Mouse (Mus musculus): Measurements from ENCODE around the gene Gm20708. TPM values are rescaled to one million over a fixed set of nuclear protein-coding genes. Genes with fewer than 3 reads are reported as not detected.

The Gm20708 gene
- polyA plus RNA-seq (2015; fragmentation: Illumina TruSeq; extraction: RNeasy Lipid Tissue Mini Kit (QIAGEN cat#74804); ENCODE audit: insufficient read depth, low read depth, low replicate concordance), result 2.9 TPM

DNA sequence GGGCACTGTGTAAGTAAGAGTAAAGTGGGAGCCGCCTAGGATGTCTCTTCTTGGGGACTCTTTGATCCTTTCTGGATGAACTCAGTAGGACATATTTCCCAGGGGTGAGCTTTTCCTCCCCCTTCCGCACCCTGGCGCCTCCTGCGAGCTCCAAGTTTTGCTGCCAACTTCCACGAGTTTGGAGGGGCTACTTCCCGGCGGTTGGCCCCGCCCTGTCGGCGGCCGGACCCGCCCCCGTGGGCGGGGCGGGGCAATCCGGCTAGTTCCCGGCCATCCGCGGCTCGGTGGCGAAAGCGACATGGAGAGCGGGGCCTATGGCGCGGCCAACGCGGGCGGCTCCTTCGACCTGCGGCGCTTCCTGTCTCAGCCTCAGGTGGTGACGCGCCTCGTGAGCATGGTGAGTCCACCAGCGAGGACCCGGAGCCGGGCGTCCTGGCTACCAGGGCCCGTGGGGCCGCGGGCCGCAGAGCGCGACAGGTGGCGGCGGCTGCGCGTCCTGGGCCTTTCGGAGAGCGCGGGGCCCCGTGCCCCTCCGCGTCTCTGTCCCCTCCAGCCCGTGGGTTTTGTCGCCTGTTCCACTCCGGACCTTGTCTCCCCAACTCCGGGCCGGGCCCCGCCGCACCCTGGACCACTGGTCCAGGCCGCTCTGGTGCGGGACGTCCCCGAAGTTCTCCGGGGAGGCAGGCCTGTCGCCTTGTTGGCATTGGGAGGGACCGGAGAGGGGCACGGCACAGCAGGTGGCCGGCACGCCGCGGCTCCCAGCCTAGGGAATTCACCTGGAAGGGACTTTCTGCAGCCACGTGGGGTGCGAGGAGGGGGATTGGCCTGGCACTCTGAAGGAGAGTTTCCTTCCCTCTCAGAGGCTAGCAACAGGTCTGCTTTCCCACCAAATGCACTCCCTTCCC is at the start of gene Gm20708, which contains the start of gene Syngr2:
Gene Gm20708 (plus strand): TSS at position 262 of the 905 bp plus-strand sequence.
Gene Syngr2 (plus strand): TSS at position 262 of the 905 bp plus-strand sequence.

DNA sequence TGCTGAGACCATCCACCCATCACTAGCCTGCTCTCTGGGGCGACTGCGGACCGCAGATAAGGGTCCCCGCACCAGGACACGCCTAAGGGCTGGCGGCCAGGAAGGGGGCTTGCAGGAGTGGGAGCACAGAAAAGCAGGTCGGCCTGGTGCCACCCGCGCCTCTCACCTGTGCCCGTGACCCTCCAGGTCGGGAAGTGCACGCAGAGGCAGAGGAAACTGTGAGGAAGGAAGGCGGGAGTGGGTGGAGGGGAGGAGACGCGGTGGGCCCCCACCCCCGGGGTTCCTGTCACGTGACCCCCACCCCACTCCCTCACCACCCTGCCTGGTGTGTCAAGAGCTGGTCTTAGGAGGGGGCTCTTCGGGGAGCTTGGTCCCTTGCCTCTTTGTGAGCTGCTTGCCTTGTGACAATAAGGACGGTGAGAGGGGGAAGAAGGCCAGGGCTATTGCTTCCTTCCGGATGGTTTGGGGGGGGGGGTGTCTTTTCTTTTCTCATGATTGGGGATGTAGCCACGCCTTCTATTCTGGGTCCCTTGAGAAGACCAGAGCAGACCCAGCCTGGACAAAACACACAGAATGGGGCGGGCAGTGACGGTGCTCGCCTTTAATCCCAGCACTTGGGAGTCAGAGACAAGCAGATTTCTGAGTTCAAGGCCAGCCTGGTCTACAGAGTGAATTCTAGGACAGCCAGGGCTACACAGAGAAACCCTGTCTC is 27.3 kb upstream of the Gm20708 start, which contains the start of the genes Tmc8 and Tmc6:
Gene Tmc8 (plus strand): TSS at position 84 of the 712 bp plus-strand sequence.
Gene Tmc6 (minus strand): TSS at position 206 of the 712 bp plus-strand sequence.

DNA sequence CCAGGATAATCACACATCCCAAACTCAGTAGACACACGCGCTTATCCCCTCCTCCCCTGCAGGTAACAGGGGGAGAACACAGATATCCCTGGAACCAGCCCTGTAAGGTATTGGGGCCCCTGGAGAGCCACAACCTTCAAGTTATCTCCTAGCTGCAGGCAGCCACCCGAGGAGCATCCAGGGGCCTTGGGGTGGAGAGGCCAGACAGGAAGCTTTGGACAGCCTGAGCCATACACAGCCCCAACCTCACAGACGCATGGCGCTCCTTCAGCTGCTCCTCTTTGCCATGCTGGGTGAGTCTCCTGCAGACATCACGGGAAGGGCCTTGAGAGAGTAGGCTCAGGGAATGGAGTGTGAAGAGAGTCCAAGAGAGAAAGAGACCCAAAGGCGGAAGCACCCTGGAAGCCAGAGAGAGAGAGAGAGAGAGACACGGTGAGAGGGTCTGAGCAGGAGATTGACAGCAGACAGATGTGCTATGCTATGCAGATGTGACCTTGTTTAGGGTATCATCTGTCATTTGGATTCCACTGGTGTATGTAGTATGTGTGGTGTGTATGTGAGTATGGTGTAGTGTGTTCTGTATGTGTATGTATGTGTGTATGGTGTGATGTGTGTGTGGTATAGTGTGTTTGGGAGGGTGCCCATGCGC is 11.8 kb upstream of the Gm20708 start, which contains the start of gene 6030468B19Rik:
Gene 6030468B19Rik (plus strand): TSS at position 150 of the 649 bp plus-strand sequence.

DNA sequence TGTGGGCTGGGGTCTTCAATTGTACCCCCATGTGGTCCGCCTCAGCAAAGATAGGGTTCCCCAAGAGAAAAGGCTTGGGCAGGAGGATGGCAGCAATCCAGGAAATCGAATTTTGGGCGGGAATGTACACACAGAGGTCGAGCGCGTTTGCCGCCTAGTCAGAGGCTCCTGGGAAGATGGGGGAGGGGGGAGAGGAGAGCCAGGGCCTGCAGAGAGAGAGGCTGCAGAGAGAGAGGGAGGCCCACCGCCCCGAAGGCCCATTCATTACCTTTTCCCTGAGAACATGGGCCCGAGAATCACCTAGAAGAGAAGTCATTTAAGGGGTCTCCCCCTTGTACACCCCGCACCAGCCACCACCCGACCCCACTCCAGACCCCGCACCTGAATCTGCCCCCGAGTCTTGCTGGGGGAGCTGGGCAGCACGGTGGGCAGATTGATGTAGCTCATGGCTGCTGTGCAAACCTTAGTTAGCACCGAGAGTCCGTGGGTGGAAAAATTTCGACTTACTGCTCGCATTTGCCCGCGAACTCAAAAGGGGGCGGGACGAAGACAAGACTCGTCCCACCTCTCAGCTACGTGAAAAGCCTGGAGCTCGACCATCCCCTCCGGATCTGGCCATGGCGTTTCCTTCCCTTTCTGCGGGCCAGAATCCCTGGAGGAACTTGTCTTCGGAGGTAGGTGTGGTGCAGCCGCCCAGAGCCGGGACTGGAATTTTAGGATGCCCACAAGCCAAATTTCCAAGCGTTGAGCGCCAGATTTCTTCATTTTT is 16.0 kb downstream of the Gm20708 start, which contains the start of the genes Afmid and Tk1:
Gene Afmid (plus strand): TSS at position 592 of the 769 bp plus-strand sequence.
Gene Tk1 (minus strand): TSS at position 760 of the 769 bp plus-strand sequence.

DNA sequence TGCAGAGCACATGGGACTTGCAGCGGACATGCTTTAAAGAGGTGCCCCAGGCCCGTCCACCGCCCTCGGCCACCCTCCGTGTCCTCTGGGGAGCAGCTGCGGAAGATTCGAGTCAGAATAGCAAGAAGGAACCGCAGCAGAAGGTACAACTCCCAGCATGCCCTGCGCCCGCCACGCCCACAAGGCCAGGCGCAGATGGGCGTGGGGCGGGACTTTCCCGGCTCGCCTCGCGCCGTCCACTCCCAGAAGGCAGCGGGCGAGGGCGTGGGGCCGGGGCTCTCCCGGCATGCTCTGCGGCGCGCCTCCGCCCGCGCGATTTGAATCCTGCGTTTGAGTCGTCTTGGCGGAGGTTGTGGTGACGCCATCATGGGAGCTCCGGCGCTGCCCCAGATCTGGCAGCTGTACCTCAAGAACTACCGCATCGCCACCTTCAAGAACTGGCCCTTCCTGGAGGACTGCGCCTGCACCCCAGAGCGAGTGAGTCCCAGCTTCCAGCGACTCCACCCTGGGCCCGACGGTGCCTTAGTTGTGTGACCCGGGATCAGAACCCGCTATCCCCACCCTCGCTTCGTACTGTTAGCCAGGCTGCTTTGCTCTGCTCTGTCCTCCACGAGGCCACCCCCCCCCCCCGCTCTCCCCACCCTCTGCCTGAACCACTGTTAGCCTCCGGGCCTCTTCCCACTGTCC is 39.7 kb downstream of the Gm20708 start, which contains the start of gene Birc5:
Gene Birc5 (plus strand): TSS at position 267 of the 687 bp plus-strand sequence.

DNA sequence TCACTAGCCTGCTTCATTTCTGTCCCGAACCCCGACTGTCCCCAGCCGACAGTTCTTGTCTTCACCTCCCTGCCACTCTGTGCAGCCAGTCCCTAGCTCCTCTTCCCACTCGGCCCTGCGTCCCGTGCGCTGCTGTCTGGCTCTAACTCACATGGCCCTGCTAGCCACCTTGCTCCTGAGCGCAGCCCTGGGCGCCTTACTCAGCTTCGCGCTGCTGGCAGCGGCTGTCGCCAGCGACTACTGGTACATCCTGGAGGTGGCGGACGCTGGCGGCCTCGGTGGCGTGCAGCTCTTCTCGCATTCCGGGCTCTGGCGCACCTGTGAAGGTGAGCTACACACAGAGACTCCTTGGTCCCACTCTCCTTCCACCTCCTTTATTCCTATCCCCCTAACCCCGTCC is 51.1 kb downstream of the Gm20708 start, which contains the start of gene Tmem235:
Gene Tmem235 (plus strand): TSS at position 152 of the 400 bp plus-strand sequence.

DNA sequence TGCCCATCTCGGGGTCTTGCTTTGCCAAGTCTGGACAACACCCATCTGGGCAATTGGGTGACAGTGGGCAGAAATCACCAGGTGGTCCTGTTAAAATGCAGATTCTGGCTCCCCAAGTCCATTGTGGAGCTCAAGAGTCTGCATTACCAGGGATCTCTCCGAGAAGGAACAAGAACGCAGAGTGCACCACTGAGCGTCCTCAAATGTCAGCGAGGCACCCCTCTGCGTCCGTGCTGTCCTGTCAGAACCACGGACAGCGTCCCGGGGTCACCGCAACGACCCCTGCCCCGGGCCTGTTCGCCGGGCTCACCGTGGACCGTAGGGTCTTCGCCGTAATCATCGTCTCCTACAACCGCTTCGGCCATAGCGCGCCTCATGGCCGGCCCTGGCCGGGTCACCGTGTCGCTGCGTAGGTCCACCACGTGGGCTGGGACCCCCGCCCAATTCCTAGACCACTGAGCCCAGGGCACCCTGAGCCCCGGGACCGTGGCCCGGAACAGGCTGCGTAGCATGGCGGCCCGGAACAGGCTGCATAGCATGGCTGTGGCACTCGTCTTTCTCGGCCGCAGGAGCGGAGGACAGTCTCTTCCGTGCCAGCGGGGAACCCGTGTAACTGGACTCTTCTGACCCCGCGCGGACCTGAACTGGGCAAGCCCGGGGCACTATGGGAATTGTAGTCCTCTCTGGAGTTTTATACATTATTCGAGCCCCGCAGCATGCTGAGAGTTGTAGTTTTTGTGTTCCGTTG is 63.6 kb downstream of the Gm20708 start, which contains the start of gene Tha1:
Gene Tha1 (minus strand): TSS at position 621 of the 748 bp plus-strand sequence.

Other genes with a start within 250 kb of the Gm20708 start
- 6.8 TPM for gene Tnrc6c, start 155.4 kb upstream of the Gm20708 start, polyA plus RNA-seq (2015; fragmentation: Illumina TruSeq; extraction: RNeasy Lipid Tissue Mini Kit (QIAGEN cat#74804); ENCODE audit: insufficient read depth, low read depth, low replicate concordance)
- gene Tmc8, start 27.6 kb upstream of the Gm20708 start, polyA plus RNA-seq (2015; fragmentation: Illumina TruSeq; extraction: RNeasy Lipid Tissue Mini Kit (QIAGEN cat#74804); ENCODE audit: insufficient read depth, low read depth, low replicate concordance), result 1.0 TPM
- gene Tmc6, start 27.5 kb upstream of the Gm20708 start, polyA plus RNA-seq (2015; fragmentation: Illumina TruSeq; extraction: RNeasy Lipid Tissue Mini Kit (QIAGEN cat#74804); ENCODE audit: insufficient read depth, low read depth, low replicate concordance), result 24.3 TPM
- gene 6030468B19Rik, start 12.0 kb upstream of the Gm20708 start, polyA plus RNA-seq (2015; fragmentation: Illumina TruSeq; extraction: RNeasy Lipid Tissue Mini Kit (QIAGEN cat#74804); ENCODE audit: insufficient read depth, low read depth, low replicate concordance), result not detected
- gene Syngr2, start within 50 bp of the Gm20708 start, polyA plus RNA-seq (2015; fragmentation: Illumina TruSeq; extraction: RNeasy Lipid Tissue Mini Kit (QIAGEN cat#74804); ENCODE audit: insufficient read depth, low read depth, low replicate concordance), result 46.4 TPM
- 2.0 TPM for gene Afmid, start 16.3 kb downstream of the Gm20708 start, polyA plus RNA-seq (2015; fragmentation: Illumina TruSeq; extraction: RNeasy Lipid Tissue Mini Kit (QIAGEN cat#74804); ENCODE audit: insufficient read depth, low read depth, low replicate concordance)
- not detected for gene Tk1, start 16.4 kb downstream of the Gm20708 start, polyA plus RNA-seq (2015; fragmentation: Illumina TruSeq; extraction: RNeasy Lipid Tissue Mini Kit (QIAGEN cat#74804); ENCODE audit: insufficient read depth, low read depth, low replicate concordance)
- gene Birc5, start 39.6 kb downstream of the Gm20708 start, polyA plus RNA-seq (2015; fragmentation: Illumina TruSeq; extraction: RNeasy Lipid Tissue Mini Kit (QIAGEN cat#74804); ENCODE audit: insufficient read depth, low read depth, low replicate concordance), result not detected
- gene Tmem235, start 51.1 kb downstream of the Gm20708 start, polyA plus RNA-seq (2015; fragmentation: Illumina TruSeq; extraction: RNeasy Lipid Tissue Mini Kit (QIAGEN cat#74804); ENCODE audit: insufficient read depth, low read depth, low replicate concordance), result not detected
- gene Tha1, start 63.8 kb downstream of the Gm20708 start, polyA plus RNA-seq (2015; fragmentation: Illumina TruSeq; extraction: RNeasy Lipid Tissue Mini Kit (QIAGEN cat#74804); ENCODE audit: insufficient read depth, low read depth, low replicate concordance), result 8.0 TPM
- gene Socs3, start 160.4 kb downstream of the Gm20708 start, polyA plus RNA-seq (2015; fragmentation: Illumina TruSeq; extraction: RNeasy Lipid Tissue Mini Kit (QIAGEN cat#74804); ENCODE audit: insufficient read depth, low read depth, low replicate concordance), result 4.4 TPM
- 8.8 TPM for gene Pgs1, start 176.6 kb downstream of the Gm20708 start, polyA plus RNA-seq (2015; fragmentation: Illumina TruSeq; extraction: RNeasy Lipid Tissue Mini Kit (QIAGEN cat#74804); ENCODE audit: insufficient read depth, low read depth, low replicate concordance)